ENCODE assay signal across 8 mouse cellular contexts in the genomic region with DNA sequence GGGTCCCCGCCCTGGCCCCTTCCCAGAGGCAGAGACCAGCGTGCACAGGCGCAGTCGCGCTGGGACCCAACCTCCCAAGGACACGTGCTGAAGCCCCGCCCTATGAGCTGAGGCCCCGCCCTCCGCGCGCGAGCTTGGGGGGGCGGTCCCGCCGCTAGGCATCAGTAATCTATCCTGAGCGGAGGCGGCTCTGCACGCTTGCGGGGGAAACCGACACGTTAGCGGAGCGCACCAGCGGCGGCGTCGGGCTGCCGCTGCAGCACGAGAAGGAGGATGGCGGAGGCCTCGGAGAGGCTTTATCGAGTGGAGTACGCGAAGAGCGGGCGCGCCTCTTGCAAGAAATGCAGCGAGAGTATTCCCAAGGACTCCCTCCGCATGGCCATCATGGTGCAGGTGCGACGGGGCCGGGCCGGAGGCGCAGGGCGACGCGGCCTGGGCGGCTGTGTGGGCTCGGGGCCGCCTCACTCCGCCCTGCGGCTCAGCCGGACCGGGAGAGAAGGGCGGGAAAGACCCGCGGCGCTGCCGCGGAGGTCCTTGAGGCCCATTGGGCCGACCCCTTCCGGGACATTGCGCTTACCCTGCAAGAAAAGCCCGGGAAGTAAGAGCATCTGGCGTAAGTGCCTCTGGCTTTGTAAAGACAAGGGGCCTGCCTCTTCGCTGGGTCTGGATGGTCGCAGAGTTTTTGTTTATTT. TPM values are rescaled to one million over a fixed set of nuclear protein-coding genes. Genes with fewer than 3 reads are reported as not detected.
DNase-seq lines count a peak whose midpoint lies in the region; ATAC-seq lines count a peak whose summit lies in the region.

TSS of gene Parp1 (plus strand) at position 164 of the 692 bp plus-strand sequence.

- intact Hi-C loops in gastrocnemius, postnatal 14 days (cut with DNase I; ENCODE audit: low total_unique reads), result no loop called here
- intact Hi-C loops in left cerebral cortex, postnatal 10 days (cut with DNase I), result no loop called here

- DNase-seq in adipocyte (ENCODE audit: low spot score), result peak; percentile 92
- DNase-seq in embryo, embryonic 10 days (ENCODE audit: low spot score), result peak; percentile 97
- peak; percentile 97 for DNase-seq in gastrocnemius, postnatal 14 days
- DNase-seq in left cerebral cortex, postnatal 10 days (ENCODE audit: extremely low spot score in 1 of 2, low spot score in 2 of 2), result peak; percentile 94 to 97
- DNase-seq in right cerebral cortex, postnatal 25 days, result peak; percentile 97
- DNase-seq in urinary bladder, postnatal 4 days (ENCODE audit: low spot score in 2 of 2), result peak; percentile 95 to 96

- ATAC-seq in inflammation-experienced regulatory T-cells, adult 6 months, result peak; percentile 96
- ATAC-seq in megakaryocyte-erythroid progenitor cell, adult 5-6 weeks (replicated peaks; ENCODE audit: low FRiP score, low TSS enrichment, poor library complexity, severe bottlenecking), result peak; percentile 93

RNA-seq across cellular contexts. Expression of gene Parp1, which starts in this region (rescaled TPM):
- 10 to 100 TPM; 51.9 to 53.6 TPM for total RNA-seq in gastrocnemius, postnatal 14 days (2021)
- polyA plus RNA-seq in inflammation-experienced regulatory T-cells, adult 6 months (2017; shearing (Covaris generic)), result 10 to 100 TPM; 39.8 to 48.1 (median 42.4) TPM
- 100 to 1,000 TPM; 102 to 104 TPM for total RNA-seq in left cerebral cortex, postnatal 10 days (2021)
- 113 and 133 TPM in 2 replicates for total RNA-seq in megakaryocyte-erythroid progenitor cell, adult 5-6 weeks (2014; fragmentation: Nextera tagmentation)
- total RNA-seq in megakaryocyte-erythroid progenitor cell, adult 5-6 weeks (2017), result 231 and 241 TPM in 2 replicates

Comparison
In these comparisons a context has a peak if more than half of its experiments do, and no peak if none do; other contexts are left out.
1. Peak in every context shown above with its lines: DNase-seq and ATAC-seq.